Mouse (Mus musculus) heart, adult 9 months (tissue): ENCODE data around the gene Esrrg.

ENCODE experiments used
- DNase-seq, 2 experiments: peaks; one replicate each; pipeline ENCODE4 v3.0.0; 2022; ENCODE audit warnings: low spot score in 2 of 2

Esrrg gene

GRCm38 (mm10) chr1:187706046-187706445 is 97.5 kb downstream of the Esrrg start:
- DNase-seq, result no peak

- DNase-seq, result no peak
Measured at GRCm38 (mm10) chr1:187707176-187707575, 98.6 kb downstream of the Esrrg start.

GRCm38 (mm10) chr1:187710434-187710948 is 101.9 kb downstream of the Esrrg start:
- no peak for DNase-seq

- no peak for DNase-seq
Measured at GRCm38 (mm10) chr1:187721035-187721434, 112.4 kb downstream of the Esrrg start.

- no peak for DNase-seq
Measured at GRCm38 (mm10) chr1:187722016-187722415, 113.4 kb downstream of the Esrrg start.

GRCm38 (mm10) chr1:187724651-187725050 is 116.1 kb downstream of the Esrrg start:
- no peak for DNase-seq

- DNase-seq, result no peak
Measured at GRCm38 (mm10) chr1:187725351-187725750, 116.8 kb downstream of the Esrrg start.

GRCm38 (mm10) chr1:187731171-187731570 is 122.6 kb downstream of the Esrrg start:
- no peak for DNase-seq

GRCm38 (mm10) chr1:187736507-187736906 is 127.9 kb downstream of the Esrrg start:
- no peak for DNase-seq

GRCm38 (mm10) chr1:187737296-187737695 is 128.7 kb downstream of the Esrrg start:
- no peak for DNase-seq

- peak in 1 of 2 experiments; percentile 29 for DNase-seq
Measured at GRCm38 (mm10) chr1:187740531-187740930, 131.9 kb downstream of the Esrrg start.

GRCm38 (mm10) chr1:187741306-187741705 is 132.7 kb downstream of the Esrrg start:
- no peak for DNase-seq

- DNase-seq, result no peak
Measured at GRCm38 (mm10) chr1:187742071-187742470, 133.5 kb downstream of the Esrrg start.

GRCm38 (mm10) chr1:187749294-187749693 is 140.7 kb downstream of the Esrrg start:
- DNase-seq, result no peak

GRCm38 (mm10) chr1:187749931-187750330 is 141.3 kb downstream of the Esrrg start:
- no peak for DNase-seq

GRCm38 (mm10) chr1:187755528-187755927 is 146.9 kb downstream of the Esrrg start:
- no peak for DNase-seq

GRCm38 (mm10) chr1:187757981-187758380 is 149.4 kb downstream of the Esrrg start:
- DNase-seq, result no peak

GRCm38 (mm10) chr1:187758546-187758945 is 150.0 kb downstream of the Esrrg start:
- no peak for DNase-seq

GRCm38 (mm10) chr1:187759536-187759935 is 150.9 kb downstream of the Esrrg start:
- no peak for DNase-seq

- DNase-seq, result peak in 1 of 2 experiments; percentile 21
Measured at GRCm38 (mm10) chr1:187762641-187763450, 154.3 kb downstream of the Esrrg start.

- no peak for DNase-seq
Measured at GRCm38 (mm10) chr1:187763451-187763755, 154.8 kb downstream of the Esrrg start.

- no peak for DNase-seq
Measured at GRCm38 (mm10) chr1:187763821-187764220, 155.2 kb downstream of the Esrrg start.

GRCm38 (mm10) chr1:187765577-187765976 is 157.0 kb downstream of the Esrrg start:
- DNase-seq, result no peak

GRCm38 (mm10) chr1:187767355-187767754 is 158.8 kb downstream of the Esrrg start:
- no peak for DNase-seq
